Mouse (Mus musculus) liver, embryonic 11.5 days (tissue): ENCODE results near the gene Gm17660. TPM values are rescaled to one million over a fixed set of nuclear protein-coding genes. Genes with fewer than 3 reads are reported as not detected.

ENCODE experiments used
- ATAC-seq: fragments of 200-750 bp; cut with Nextera tagmentation; replicated peaks from 2 replicates; pipeline ENCODE4 v1.8.0; 2017; ENCODE audit warnings: moderate number of reproducible peaks, mild to moderate bottlenecking, moderate TSS enrichment, moderate library complexity; ENCODE audit not compliant: low FRiP score
- DNase-seq: peaks from one replicate; pipeline ENCODE4 v3.0.0-alpha.2; 2017; ENCODE audit warnings: low spot score
- H3K27ac ChIP-seq: fragments of 300-500 bp; sonication (generic); 2 replicates; pipeline ENCODE4 v1.5.1; 2014; ENCODE audit warnings: mild to moderate bottlenecking, low read depth, low read length, control low read depth
- H3K27me3 ChIP-seq: fragments of 300-500 bp; sonication (generic); replicated peaks from 2 replicates; pipeline ENCODE4 v1.6.1; 2014; ENCODE audit warnings: low read length, mixed read lengths; ENCODE audit not compliant: control insufficient read depth, insufficient read depth
- H3K36me3 ChIP-seq: fragments of 300-500 bp; sonication (generic); 2 replicates; pipeline ENCODE4 v1.6.1; 2014; ENCODE audit warnings: mild to moderate bottlenecking, low read length, moderate library complexity, mixed read lengths; ENCODE audit not compliant: control insufficient read depth, insufficient read depth
- H3K4me1 ChIP-seq: fragments of 300-500 bp; sonication (generic); replicated peaks from 2 replicates; pipeline ENCODE4 v1.6.1; 2014; ENCODE audit warnings: low read length, mixed read lengths; ENCODE audit not compliant: control insufficient read depth, insufficient read depth
- H3K4me2 ChIP-seq: fragments of 300-500 bp; sonication (generic); 2 replicates; pipeline ENCODE4 v1.6.1; 2014; ENCODE audit warnings: mild to moderate bottlenecking, control low read depth, moderate library complexity
- H3K4me3 ChIP-seq: fragments of 300-500 bp; sonication (generic); 2 replicates; pipeline ENCODE4 v1.5.1; 2014; ENCODE audit warnings: low read depth, low read length, control low read depth
- H3K9ac ChIP-seq: fragments of 300-500 bp; sonication (generic); 2 replicates; pipeline ENCODE4 v1.6.1; 2014; ENCODE audit warnings: low read depth, low read length, control low read depth
- H3K9me3 ChIP-seq: fragments of 300-500 bp; sonication (generic); 2 replicates; pipeline ENCODE4 v1.6.1; 2016; ENCODE audit warnings: low read length, inconsistent platforms, mixed read lengths; ENCODE audit not compliant: control insufficient read depth
- WGBS: fragments of 180-500 bp; shearing (Covaris S2); extraction: QIAGEN DNeasy Blood & Tissue Kit; methylation state at CpG from one replicate; pipeline ENCODE4 v1.1.7; 2014; 5-methylcytosine and 5-hydroxymethylcytosine counted together
- polyA plus RNA-seq: library from polyadenylated mRNA; unstranded; fragments of >200 nt; fragmentation: Nextera tagmentation; extraction: Ambion mirVana; gene quantifications from 2 replicates; pipeline ENCODE4 v1.2.1, GENCODE M21; 2014

Gm17660 gene
- polyA plus RNA-seq, 1 experiment from 2014 or later = not detected

GRCm38 (mm10) chr5:104110171-104110920, 32.9 kb upstream of the Gm17660 start:
- H3K27ac ChIP-seq = no peak overlapping the region
- H3K27me3 ChIP-seq = no peaks in the 10 kb centered on the region
- no peak overlapping the region for H3K4me3 ChIP-seq
- H3K9ac ChIP-seq = no peak overlapping the region
- H3K36me3 ChIP-seq = no peaks in the 10 kb centered on the region
- H3K4me1 ChIP-seq = no peaks in the 10 kb centered on the region
- 47% methylated on average over 9 of the region's 9 CpGs for WGBS
- H3K4me2 ChIP-seq = no peak overlapping the region
- ATAC-seq (no peak), DNase-seq (no peak)
- H3K9me3 ChIP-seq = no peaks in the 10 kb centered on the region

GRCm38 (mm10) chr5:104109516-104109915, 32.1 kb upstream of the Gm17660 start:
- Histone ChIP-seq H3K27me3 (no peaks in the 10 kb centered on the region), H3K9ac (no peak overlapping the region), H3K27ac (no peak overlapping the region), H3K4me3 (no peak overlapping the region), H3K4me2 (no peak overlapping the region; the same call in 1 of the 2 replicates), H3K36me3 (no peaks in the 10 kb centered on the region), H3K4me1 (no peaks in the 10 kb centered on the region), H3K9me3 (no peaks in the 10 kb centered on the region)
- WGBS = 30% methylated on average over 3 of the region's 3 CpGs
- DNase-seq = no peak
- ATAC-seq = no peak

- no peak overlapping the region for H3K9ac ChIP-seq
- DNase-seq = no peak
- H3K9me3 ChIP-seq = no peaks in the 10 kb centered on the region
- peak overlapping the region; percentile 30 for H3K4me2 ChIP-seq
- no peak overlapping the region for H3K4me3 ChIP-seq
- no peaks in the 10 kb centered on the region for H3K27me3 ChIP-seq
- no peaks in the 10 kb centered on the region for H3K36me3 ChIP-seq
- 30% methylated on average over 18 of the region's 18 CpGs for WGBS
- H3K4me1 ChIP-seq = no peaks in the 10 kb centered on the region
- H3K27ac ChIP-seq = no peak overlapping the region
- no peak for ATAC-seq
Measured at GRCm38 (mm10) chr5:104108879-104109369, 31.5 kb upstream of the Gm17660 start.

- Histone ChIP-seq H3K4me2 (no peak overlapping the region; the same call in 1 of the 2 replicates), H3K4me3 (no peak overlapping the region), H3K9me3 (no peaks in the 10 kb centered on the region), H3K36me3 (no peaks in the 10 kb centered on the region), H3K9ac (no peak overlapping the region), H3K4me1 (no peaks in the 10 kb centered on the region), H3K27me3 (no peaks in the 10 kb centered on the region), H3K27ac (no peak overlapping the region)
- WGBS = 57% methylated on average over 11 of the region's 11 CpGs
- DNase-seq (no peak), ATAC-seq (peak; percentile 16; the same call in 1 of the 2 replicates)
Measured at GRCm38 (mm10) chr5:104108127-104108875, 30.9 kb upstream of the Gm17660 start.

- 54% methylated on average over 2 of the region's 2 CpGs for WGBS
Measured at GRCm38 (mm10) chr5:104104111-104104510, 26.7 kb upstream of the Gm17660 start.

GRCm38 (mm10) chr5:104103171-104103570, 25.8 kb upstream of the Gm17660 start:
- no peak for DNase-seq
- Histone ChIP-seq H3K4me3 (no peak overlapping the region), H3K4me2 (no peak overlapping the region), H3K4me1 (no peaks in the 10 kb centered on the region), H3K27ac (no peak overlapping the region), H3K36me3 (no peaks in the 10 kb centered on the region), H3K9me3 (no peaks in the 10 kb centered on the region), H3K9ac (no peak overlapping the region), H3K27me3 (no peaks in the 10 kb centered on the region)
- no peak for ATAC-seq
- WGBS = 66% methylated on average over 4 of the region's 4 CpGs

More at GRCm38 (mm10) chr5:104104111-104104510, 26.7 kb upstream of the Gm17660 start:
- Histone ChIP-seq H3K27ac (no peak overlapping the region), H3K27me3 (no peaks in the 10 kb centered on the region), H3K9me3 (no peaks in the 10 kb centered on the region), H3K4me2 (no peak overlapping the region), H3K4me3 (no peak overlapping the region), H3K36me3 (no peaks in the 10 kb centered on the region), H3K4me1 (no peaks in the 10 kb centered on the region), H3K9ac (no peak overlapping the region)
- no peak for DNase-seq
- no peak for ATAC-seq

- DNase-seq (no peak), ATAC-seq (no peak)
- Histone ChIP-seq H3K4me1 (no peaks in the 10 kb centered on the region), H3K9me3 (no peaks in the 10 kb centered on the region), H3K4me2 (no peak overlapping the region), H3K27me3 (no peaks in the 10 kb centered on the region), H3K4me3 (no peak overlapping the region), H3K9ac (no peak overlapping the region), H3K27ac (no peak overlapping the region), H3K36me3 (no peaks in the 10 kb centered on the region)
- 31% methylated on average over 10 of the region's 10 CpGs for WGBS
Measured at GRCm38 (mm10) chr5:104101678-104102531, 24.5 kb upstream of the Gm17660 start.
